Mouse (Mus musculus) brown adipose tissue, adult 24 weeks (tissue): ENCODE measurements around the gene Cpeb4. TPM values are rescaled to one million over a fixed set of nuclear protein-coding genes. Genes with fewer than 3 reads are reported as not detected.
"Not testable (repeated sequence)": the region's sequence is repeated elsewhere in the genome, so short reads cannot be mapped to it uniquely, and the experiment has no call there.

Source experiments
- H3K27ac ChIP-seq: fragments of 200-500 bp; replicated peaks from 2 replicates; pipeline ENCODE4 v1.5.1; 2012; ENCODE audit warnings: low read depth, mild to moderate bottlenecking, low read length
- H3K4me1 ChIP-seq: fragments of 200-500 bp; 2 replicates; pipeline ENCODE4 v1.6.1; 2012; ENCODE audit warnings: low read length, mixed read lengths; ENCODE audit not compliant: control insufficient read depth, insufficient read depth, insufficient read length
- H3K4me3 ChIP-seq: fragments of 200-500 bp; 2 replicates; pipeline ENCODE4 v1.5.1; 2012; ENCODE audit warnings: low read depth, mild to moderate bottlenecking, low read length, moderate library complexity; ENCODE audit not compliant: insufficient read depth
- polyA plus RNA-seq: library from polyadenylated mRNA; stranded (reverse); fragments of >200 nt; gene quantifications from 2 replicates; pipeline ENCODE4 v1.2.4, GENCODE M21; 2012; ENCODE audit not compliant: missing spikeins, insufficient read depth, insufficient read length

Gene Cpeb4
- polyA plus RNA-seq, 1 experiment, result 16.5 TPM

- no peak overlapping the region for H3K4me3 ChIP-seq
- 0 out of 2 replicates have a peak, but pooled peaks cover 8% of the 10 kb centered on the region for H3K4me1 ChIP-seq
- no peak overlapping the region for H3K27ac ChIP-seq
These were observed 33.4 kb upstream of the Cpeb4 start for GRCm38 (mm10) chr11:31838442-31839083.

DNA sequence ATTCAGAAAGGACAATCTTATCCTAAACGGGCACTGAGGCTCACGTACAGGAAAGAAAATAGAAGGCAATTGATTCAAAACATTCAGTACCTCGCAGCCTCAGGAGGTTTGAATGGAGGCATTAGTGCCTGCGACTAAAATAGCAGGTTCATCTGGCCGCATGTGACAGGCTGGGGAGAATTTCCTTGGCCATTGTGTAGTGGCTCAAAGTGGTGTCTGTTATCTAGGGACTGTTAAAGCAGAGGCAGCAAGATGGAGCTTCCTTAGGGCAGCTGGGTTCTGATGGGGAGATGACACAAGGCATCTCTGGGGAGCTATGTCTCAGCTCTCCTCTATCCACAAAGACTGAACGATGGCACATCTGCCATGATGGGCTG is 32.9 kb upstream of the Cpeb4 start:
- H3K4me3 ChIP-seq, result no peak overlapping the region
- no peak overlapping the region for H3K27ac ChIP-seq
- H3K4me1 ChIP-seq, result 0 out of 2 replicates have a peak, but pooled peaks cover 8% of the 10 kb centered on the region

- no peak overlapping the region for H3K27ac ChIP-seq
- 0 out of 2 replicates have a peak, but pooled peaks cover 8% of the 10 kb centered on the region for H3K4me1 ChIP-seq
- no peak overlapping the region for H3K4me3 ChIP-seq
These were observed 29.6 kb upstream of the Cpeb4 start for GRCm38 (mm10) chr11:31842171-31842959.

- H3K27ac ChIP-seq, result no peak overlapping the region
- no peak overlapping the region for H3K4me3 ChIP-seq
These were observed 28.7 kb upstream of the Cpeb4 start for GRCm38 (mm10) chr11:31843177-31843833.

DNA sequence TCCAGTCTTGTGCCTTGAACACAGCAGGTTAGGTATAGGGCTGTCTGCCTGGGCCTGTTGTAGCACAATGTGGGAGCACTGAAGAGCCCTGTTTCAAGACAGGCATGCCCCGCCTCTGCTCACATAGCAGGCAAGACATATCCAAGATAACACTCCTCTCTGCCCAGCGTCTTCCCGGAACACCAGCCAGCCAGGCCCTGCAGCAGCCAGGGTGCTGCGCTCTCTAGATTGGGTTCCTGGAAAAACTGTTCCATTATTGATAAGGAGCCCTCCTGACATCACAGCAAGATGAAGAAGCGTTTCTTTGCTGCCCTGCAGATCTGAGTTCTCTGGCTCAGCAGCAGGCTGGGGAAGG is 28.2 kb upstream of the Cpeb4 start:
- Histone ChIP-seq H3K27ac (no peak overlapping the region), H3K4me1 (0 out of 2 replicates have a peak, but pooled peaks cover 2% of the 10 kb centered on the region), H3K4me3 (no peak overlapping the region)

More at GRCm38 (mm10) chr11:31843177-31843833, 28.7 kb upstream of the Cpeb4 start:
- H3K4me1 ChIP-seq, result 0 out of 2 replicates have a peak, but pooled peaks cover 7% of the 10 kb centered on the region

DNA sequence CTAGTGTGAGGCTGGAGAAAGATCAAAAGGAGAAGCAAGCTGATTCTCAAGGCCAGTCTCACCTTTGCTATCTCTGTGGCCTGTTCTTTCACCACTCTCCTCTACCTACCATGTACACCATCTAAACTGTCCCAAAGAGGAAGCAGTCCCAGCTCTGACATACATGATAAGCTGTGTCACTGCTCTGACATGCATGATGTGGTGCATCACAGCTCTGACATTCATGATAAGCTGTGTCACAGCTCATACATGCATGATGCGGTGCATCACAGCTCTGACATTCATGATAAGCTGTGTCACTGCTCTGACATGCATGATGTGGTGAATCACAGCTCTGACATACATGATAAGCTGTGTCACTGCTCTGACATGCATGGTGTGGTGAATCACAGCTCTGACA is 26.9 kb upstream of the Cpeb4 start:
- not testable (repeated sequence) for H3K27ac ChIP-seq, H3K4me1 ChIP-seq, H3K4me3 ChIP-seq

DNA sequence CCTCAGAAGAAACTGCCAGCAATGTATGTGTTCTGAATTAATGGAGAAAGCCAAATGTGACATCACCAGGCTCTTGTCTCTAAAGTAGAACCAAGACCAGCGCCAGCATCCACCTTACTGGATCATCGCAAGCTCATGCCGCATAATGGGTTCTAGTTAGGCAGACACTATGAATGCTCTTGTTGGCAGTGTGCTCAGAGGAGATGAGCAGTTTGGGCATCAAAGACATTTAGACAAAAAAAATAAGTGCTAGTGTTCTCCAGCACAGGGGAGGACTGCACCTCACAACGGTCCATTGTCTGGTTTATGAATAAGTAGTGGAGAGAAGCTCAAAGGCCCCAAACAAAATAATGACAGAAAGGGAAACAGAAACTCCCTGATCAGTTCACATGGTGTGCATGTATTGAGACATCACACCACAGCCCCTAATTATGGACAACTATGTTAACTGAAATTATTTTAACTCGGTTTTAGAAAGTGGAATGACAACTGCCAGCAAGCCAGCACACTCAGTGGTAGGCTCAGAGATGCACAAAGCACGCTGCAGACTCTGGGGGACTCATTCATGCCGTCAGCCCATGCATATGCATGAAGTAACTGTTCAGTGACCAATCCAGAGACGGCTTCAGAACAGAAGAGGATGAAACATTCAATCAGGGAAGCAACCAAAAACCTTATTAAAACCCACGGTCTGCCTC is 25.1 kb upstream of the Cpeb4 start:
- Histone ChIP-seq H3K27ac (no peak overlapping the region), H3K4me1 (peaks cover 16% of the 10 kb centered on the region), H3K4me3 (no peak overlapping the region)

- H3K4me3 ChIP-seq, result no peak overlapping the region
- H3K27ac ChIP-seq, result no peak overlapping the region
- H3K4me1 ChIP-seq, result peaks cover 16% of the 10 kb centered on the region
These were observed 24.6 kb upstream of the Cpeb4 start for GRCm38 (mm10) chr11:31847469-31847805.

GRCm38 (mm10) chr11:31848725-31849124 is 23.3 kb upstream of the Cpeb4 start:
- H3K27ac ChIP-seq, result no peak overlapping the region
- no peak overlapping the region for H3K4me3 ChIP-seq
- H3K4me1 ChIP-seq, result peaks cover 16% of the 10 kb centered on the region

GRCm38 (mm10) chr11:31850156-31850775 is 21.7 kb upstream of the Cpeb4 start:
- H3K4me3 ChIP-seq, result no peak overlapping the region
- peaks cover 16% of the 10 kb centered on the region for H3K4me1 ChIP-seq
- peak overlapping the region; percentile 61 for H3K27ac ChIP-seq

GRCm38 (mm10) chr11:31850995-31851394 is 21.0 kb upstream of the Cpeb4 start:
- Histone ChIP-seq H3K27ac (peak overlapping the region; percentile 61), H3K4me3 (no peak overlapping the region), H3K4me1 (peaks cover 16% of the 10 kb centered on the region)

DNA sequence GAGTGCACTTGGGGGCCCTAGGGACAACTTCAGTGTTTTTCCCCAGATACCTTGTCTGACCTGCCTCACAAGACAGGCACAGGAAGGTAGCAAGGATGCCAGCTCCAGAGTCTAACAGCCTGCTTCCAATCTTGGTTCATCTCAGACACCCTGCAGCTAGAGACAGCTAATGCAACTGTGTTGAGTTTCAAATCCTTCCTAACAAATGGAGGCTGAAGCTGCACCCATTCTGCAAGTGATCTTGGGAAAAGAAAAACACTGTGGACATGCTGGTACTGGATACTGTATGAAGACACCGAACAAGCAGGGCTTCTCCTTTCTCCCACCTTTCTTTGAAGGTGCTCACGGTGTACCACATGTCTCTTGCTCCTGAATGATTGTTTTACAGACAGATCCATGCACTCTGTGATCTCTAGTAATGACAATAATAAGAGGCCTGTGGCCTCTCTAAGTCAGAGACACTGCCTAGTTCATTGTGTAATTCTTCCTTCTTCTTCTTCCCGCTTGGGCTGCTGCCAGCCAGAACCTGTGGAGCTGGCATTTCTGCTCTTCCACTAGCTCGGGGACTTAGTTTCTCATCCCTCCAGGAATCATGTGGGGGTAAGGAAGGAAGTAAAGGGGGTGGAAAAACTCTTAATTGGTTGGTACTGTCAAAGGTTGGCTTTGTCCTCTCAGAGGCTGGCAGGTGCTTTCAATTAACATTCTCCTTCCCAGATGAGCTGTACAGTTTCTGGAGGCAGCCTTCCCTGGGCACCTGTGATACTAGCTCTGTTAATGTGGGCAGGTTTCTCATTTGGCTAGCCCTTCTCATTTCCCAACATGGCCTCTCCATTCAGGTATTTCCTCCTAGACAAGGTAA is 20.1 kb upstream of the Cpeb4 start:
- Histone ChIP-seq H3K27ac (no peak overlapping the region), H3K4me3 (no peak overlapping the region), H3K4me1 (peaks cover 16% of the 10 kb centered on the region)

DNA sequence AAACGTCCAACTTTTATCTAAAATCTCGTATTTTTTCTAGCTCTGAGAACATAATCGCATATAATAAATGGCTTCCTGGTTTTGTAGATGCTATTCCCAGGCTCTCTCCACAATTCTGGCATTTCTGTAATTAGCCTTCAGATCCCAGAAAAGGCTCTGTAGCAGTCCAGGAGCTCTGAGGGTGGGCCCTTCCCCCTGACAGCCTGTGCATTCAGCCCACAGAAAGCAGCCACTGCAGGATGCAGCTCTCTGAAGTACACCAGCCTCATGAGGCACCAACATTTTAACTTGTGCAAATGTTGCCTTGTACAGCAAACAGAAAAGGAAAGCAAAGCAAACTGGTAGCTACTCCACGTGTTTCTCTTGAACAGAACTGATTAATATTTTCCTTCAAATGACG is 17.1 kb upstream of the Cpeb4 start:
- H3K27ac ChIP-seq, result no peak overlapping the region
- H3K4me1 ChIP-seq, result peaks cover 15% of the 10 kb centered on the region
- no peak overlapping the region for H3K4me3 ChIP-seq

- H3K27ac ChIP-seq, result no peak overlapping the region
- H3K4me1 ChIP-seq, result no peaks in the 10 kb centered on the region
- H3K4me3 ChIP-seq, result no peak overlapping the region
These were observed 14.5 kb upstream of the Cpeb4 start for GRCm38 (mm10) chr11:31857479-31857878.
